10 mouse cellular contexts compared by ENCODE assay signal in the genomic region with DNA sequence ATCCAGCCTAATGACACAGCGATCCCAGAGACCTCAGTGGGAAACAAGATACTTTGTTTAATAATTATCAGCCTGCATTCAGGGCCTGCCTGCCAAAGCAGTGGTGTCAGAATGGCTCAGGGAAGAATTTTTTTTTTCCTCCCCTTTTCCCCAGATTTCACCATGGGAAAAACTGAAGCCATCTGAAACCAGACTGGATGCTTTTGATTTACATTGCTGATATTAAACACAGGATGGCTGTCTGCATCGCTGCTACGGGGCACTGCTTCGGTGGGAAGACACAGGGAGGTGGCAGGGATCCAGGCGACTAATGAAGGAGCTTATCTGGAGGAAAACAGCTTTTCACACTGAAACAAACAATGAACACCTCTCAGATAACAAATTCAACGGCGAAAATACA.
A peak's percentile ranks its signal among the peaks of the same experiment; 100 is the strongest.
DNase-seq lines count a peak whose midpoint lies in the region; ATAC-seq lines count a peak whose summit lies in the region.
"Had no signal": no experiment of that assay in that cellular context is flagged by ENCODE, and none has a peak within 500 bp of the region (broad histone marks: within the 10 kb centered on the region; RNA-seq: fewer than 3 reads in every experiment).

No protein-coding gene starts in this region.

- H3K4me1 ChIP-seq in hindbrain, embryonic 10.5 days (replicated peaks) = peaks cover 23% of the 10 kb centered on the region
- H3K4me1 ChIP-seq in limb, embryonic 10.5 days = peaks cover 27% of the 10 kb centered on the region
- H3K4me1 ChIP-seq in heart, embryonic 11.5 days (ENCODE audit: control insufficient read depth, insufficient read depth, low read length) = peaks cover 15% of the 10 kb centered on the region

- no peak for ATAC-seq in heart, embryonic 11.5 days (replicated peaks; ENCODE audit: insufficient number of reproducible peaks, low FRiP score, low TSS enrichment)

- 46% methylated on average over 7 of the region's 7 CpGs for WGBS in hindbrain, embryonic 10.5 days
- 44% methylated on average over 7 of the region's 7 CpGs for WGBS in limb, embryonic 10.5 days
- 29% methylated on average over 7 of the region's 7 CpGs for WGBS in heart, embryonic 11.5 days (ENCODE audit: insufficient replicate concordance)

- H3K9ac ChIP-seq in heart, embryonic 11.5 days (ENCODE audit: low read depth, low read length) = no peak overlapping the region
- H3K9ac ChIP-seq: neural tube, embryonic 12.5 days had no signal

- H3K9me3 ChIP-seq in hindbrain, embryonic 10.5 days = no peaks in the 10 kb centered on the region
- H3K9me3 ChIP-seq in limb, embryonic 10.5 days (replicated peaks) = no peaks in the 10 kb centered on the region
- H3K9me3 ChIP-seq in heart, embryonic 11.5 days (replicated peaks; ENCODE audit: control insufficient read depth, low read length) = no peaks in the 10 kb centered on the region
- H3K9me3 ChIP-seq: neural tube, embryonic 12.5 days had no signal

- no peak overlapping the region for H3K4me2 ChIP-seq in heart, embryonic 11.5 days
- H3K4me2 ChIP-seq: neural tube, embryonic 12.5 days had no signal

- no peaks in the 10 kb centered on the region for H3K36me3 ChIP-seq in hindbrain, embryonic 10.5 days
- no peaks in the 10 kb centered on the region for H3K36me3 ChIP-seq in limb, embryonic 10.5 days
- no peaks in the 10 kb centered on the region for H3K36me3 ChIP-seq in heart, embryonic 11.5 days (ENCODE audit: control insufficient read depth, insufficient read depth, low read length)
- H3K36me3 ChIP-seq: neural tube, embryonic 12.5 days had no signal

- peak; percentile 51 for DNase-seq in testis, postnatal 10 days (ENCODE audit: low spot score)
- DNase-seq in testis, postnatal 14 days (ENCODE audit: low spot score) = no peak
- no peak for DNase-seq in hindbrain, embryonic 10.5 days (ENCODE audit: low spot score)
- DNase-seq in limb, embryonic 10.5 days (ENCODE audit: low spot score) = no peak
- DNase-seq in thymus, postnatal 4 days = no peak
- no peak for DNase-seq in lung, postnatal 14 days
- DNase-seq: adrenal gland, postnatal 14 days; lung, adult 2 months had no signal

- H3K4me3 ChIP-seq in hindbrain, embryonic 10.5 days = no peak overlapping the region
- no peak overlapping the region for H3K4me3 ChIP-seq in limb, embryonic 10.5 days
- no peak overlapping the region for H3K4me3 ChIP-seq in heart, embryonic 11.5 days (ENCODE audit: low read depth, low read length)
- H3K4me3 ChIP-seq: neural tube, embryonic 12.5 days had no signal

- H3K27ac ChIP-seq in hindbrain, embryonic 10.5 days = peak overlapping the region; percentile 72
- H3K27ac ChIP-seq in limb, embryonic 10.5 days = peak overlapping the region; percentile 84
- H3K27ac ChIP-seq in heart, embryonic 11.5 days (ENCODE audit: low read depth, low read length) = no peak overlapping the region

- peaks cover 73% of the 10 kb centered on the region for H3K27me3 ChIP-seq in hindbrain, embryonic 10.5 days (ENCODE audit: insufficient read depth, poor library complexity, severe bottlenecking)
- no peaks in the 10 kb centered on the region for H3K27me3 ChIP-seq in limb, embryonic 10.5 days (ENCODE audit: low read depth, poor library complexity, severe bottlenecking)
- no peaks in the 10 kb centered on the region for H3K27me3 ChIP-seq in heart, embryonic 11.5 days (ENCODE audit: control insufficient read depth, insufficient read depth, low read length)
